Mouse (Mus musculus): Measurements from ENCODE around the gene Nadsyn1.

- TF ChIP-seq POLR2A (IDR thresholded peaks at IDR 0.05; ENCODE audit: borderline replicate concordance, insufficient read depth, low read length) (no peak), CTCF (IDR thresholded peaks at IDR 0.05; ENCODE audit: borderline replicate concordance, insufficient read depth, low read depth, low read length) (no peak)
These were observed 18.7 kb upstream of the Nadsyn1 start for GRCm38 (mm10) chr7:143841301-143841700.
